Mouse (Mus musculus): ENCODE measurements around the gene L3mbtl4. TPM values are rescaled to one million over a fixed set of nuclear protein-coding genes. Genes with fewer than 3 reads are reported as not detected.
A peak's percentile ranks its signal among the peaks of the same experiment; 100 is the strongest.

Gene L3mbtl4
- not detected in 2 replicates for polyA plus RNA-seq (2016; fragmentation: Nextera tagmentation; extraction: Ambion mirVana)

GRCm38 (mm10) chr17:68273527-68273926 is at the start of gene L3mbtl4:
Gene L3mbtl4 (plus strand): TSS chr17:68273797.
- H3K9me3 ChIP-seq (replicated peaks), result no peaks in the 10 kb centered on the region
- peak within 1 kb of the TSS; percentile 59 for H3K4me3 ChIP-seq
- H3K27me3 ChIP-seq (ENCODE audit: low read depth, poor library complexity, severe bottlenecking), result peaks cover 48% of the 10 kb centered on the region
- peak within 1 kb of the TSS; percentile 42; the same call in 1 of the 2 replicates for H3K27ac ChIP-seq
- under 1% methylated on average over 29 of the region's 29 CpGs for WGBS
- DNase-seq (ENCODE audit: low spot score), result peak; percentile 61
- H3K4me1 ChIP-seq, result peaks cover 11% of the 10 kb centered on the region
- no peaks in the 10 kb centered on the region for H3K36me3 ChIP-seq

GRCm38 (mm10) chr17:68230484-68230883 is 43.1 kb upstream of the L3mbtl4 start:
- H3K27ac ChIP-seq, result no peak overlapping the region
- H3K27me3 ChIP-seq (ENCODE audit: low read depth, poor library complexity, severe bottlenecking), result no peaks in the 10 kb centered on the region
- no peaks in the 10 kb centered on the region for H3K4me1 ChIP-seq
- H3K9me3 ChIP-seq (replicated peaks), result no peaks in the 10 kb centered on the region
- H3K36me3 ChIP-seq, result no peaks in the 10 kb centered on the region
- H3K4me3 ChIP-seq, result no peak overlapping the region
- 79% methylated on average over 4 of the region's 4 CpGs for WGBS
- DNase-seq (ENCODE audit: low spot score), result no peak

- WGBS, result 93% methylated on average over 4 of the region's 4 CpGs
- Histone ChIP-seq H3K36me3 (no peaks in the 10 kb centered on the region), H3K4me3 (no peak overlapping the region), H3K4me1 (no peaks in the 10 kb centered on the region), H3K27ac (no peak overlapping the region), H3K9me3 (replicated peaks) (no peaks in the 10 kb centered on the region), H3K27me3 (ENCODE audit: low read depth, poor library complexity, severe bottlenecking) (no peaks in the 10 kb centered on the region)
- DNase-seq (ENCODE audit: low spot score), result no peak
These were observed 38.2 kb upstream of the L3mbtl4 start for GRCm38 (mm10) chr17:68235380-68235779.

- H3K27ac ChIP-seq, result no peak overlapping the region
- no peak overlapping the region for H3K4me3 ChIP-seq
- DNase-seq (ENCODE audit: low spot score), result no peak
- no peaks in the 10 kb centered on the region for H3K9me3 ChIP-seq (replicated peaks)
- whole genome bisulfite sequencing, result 92% methylated on average over 12 of the region's 12 CpGs
- H3K36me3 ChIP-seq, result no peaks in the 10 kb centered on the region
- no peaks in the 10 kb centered on the region for H3K27me3 ChIP-seq (ENCODE audit: low read depth, poor library complexity, severe bottlenecking)
- H3K4me1 ChIP-seq, result no peaks in the 10 kb centered on the region
These were observed 36.6 kb upstream of the L3mbtl4 start for GRCm38 (mm10) chr17:68236992-68237391.

GRCm38 (mm10) chr17:68240171-68240570 is 33.4 kb upstream of the L3mbtl4 start:
- H3K36me3 ChIP-seq, result no peaks in the 10 kb centered on the region
- H3K4me1 ChIP-seq, result no peaks in the 10 kb centered on the region
- H3K4me3 ChIP-seq, result no peak overlapping the region
- DNase-seq (ENCODE audit: low spot score), result no peak
- H3K9me3 ChIP-seq (replicated peaks), result no peaks in the 10 kb centered on the region
- no peaks in the 10 kb centered on the region for H3K27me3 ChIP-seq (ENCODE audit: low read depth, poor library complexity, severe bottlenecking)
- WGBS, result 82% methylated on average over 2 of the region's 2 CpGs
- no peak overlapping the region for H3K27ac ChIP-seq

- H3K27me3 ChIP-seq (ENCODE audit: low read depth, poor library complexity, severe bottlenecking), result 0 out of 2 replicates have a peak, but pooled peaks cover 6% of the 10 kb centered on the region
- no peak overlapping the region for H3K27ac ChIP-seq
- no peak overlapping the region for H3K4me3 ChIP-seq
- WGBS, result 88% methylated on average over 7 of the region's 7 CpGs
- no peaks in the 10 kb centered on the region for H3K9me3 ChIP-seq (replicated peaks)
- no peak for DNase-seq (ENCODE audit: low spot score)
- H3K36me3 ChIP-seq, result no peaks in the 10 kb centered on the region
- no peaks in the 10 kb centered on the region for H3K4me1 ChIP-seq
These were observed 8.6 kb upstream of the L3mbtl4 start for GRCm38 (mm10) chr17:68264835-68265557.

GRCm38 (mm10) chr17:68273954-68274353 is 357 bp downstream of the L3mbtl4 start:
- H3K27ac ChIP-seq, result peak overlapping the region; percentile 42; the same call in 1 of the 2 replicates
- H3K36me3 ChIP-seq, result no peaks in the 10 kb centered on the region
- peaks cover 11% of the 10 kb centered on the region for H3K4me1 ChIP-seq
- WGBS, result 14% methylated on average over 14 of the region's 14 CpGs
- peaks cover 48% of the 10 kb centered on the region for H3K27me3 ChIP-seq (ENCODE audit: low read depth, poor library complexity, severe bottlenecking)
- no peaks in the 10 kb centered on the region for H3K9me3 ChIP-seq (replicated peaks)
- peak; percentile 34 for DNase-seq (ENCODE audit: low spot score)
- H3K4me3 ChIP-seq, result peak overlapping the region; percentile 59

GRCm38 (mm10) chr17:68275138-68275537 is 1.5 kb downstream of the L3mbtl4 start:
- peaks cover 42% of the 10 kb centered on the region for H3K27me3 ChIP-seq (ENCODE audit: low read depth, poor library complexity, severe bottlenecking)
- H3K9me3 ChIP-seq (replicated peaks), result no peaks in the 10 kb centered on the region
- 84% methylated on average over 2 of the region's 2 CpGs for WGBS
- no peak overlapping the region for H3K4me3 ChIP-seq
- H3K4me1 ChIP-seq, result peaks cover 11% of the 10 kb centered on the region
- DNase-seq (ENCODE audit: low spot score), result no peak
- H3K36me3 ChIP-seq, result no peaks in the 10 kb centered on the region
- no peak overlapping the region for H3K27ac ChIP-seq

GRCm38 (mm10) chr17:68280915-68281314 is 7.3 kb downstream of the L3mbtl4 start:
- WGBS, result 89% methylated on average over 2 of the region's 2 CpGs

GRCm38 (mm10) chr17:68285119-68285782 is 11.7 kb downstream of the L3mbtl4 start:
- no peak overlapping the region for H3K4me3 ChIP-seq
- H3K9me3 ChIP-seq (replicated peaks), result no peaks in the 10 kb centered on the region
- no peak overlapping the region for H3K27ac ChIP-seq
- H3K36me3 ChIP-seq, result no peaks in the 10 kb centered on the region
- 43% methylated on average over 8 of the region's 8 CpGs for WGBS
- H3K4me1 ChIP-seq, result peaks cover 8% of the 10 kb centered on the region
- no peak for DNase-seq (ENCODE audit: low spot score)
- no peaks in the 10 kb centered on the region for H3K27me3 ChIP-seq (ENCODE audit: low read depth, poor library complexity, severe bottlenecking)

More at GRCm38 (mm10) chr17:68280915-68281314, 7.3 kb downstream of the L3mbtl4 start:
- Histone ChIP-seq H3K4me3 (no peak overlapping the region), H3K4me1 (peaks cover 8% of the 10 kb centered on the region), H3K27me3 (ENCODE audit: low read depth, poor library complexity, severe bottlenecking) (no peaks in the 10 kb centered on the region), H3K27ac (no peak overlapping the region), H3K9me3 (replicated peaks) (no peaks in the 10 kb centered on the region), H3K36me3 (no peaks in the 10 kb centered on the region)
- DNase-seq (ENCODE audit: low spot score), result no peak

GRCm38 (mm10) chr17:68288094-68288493 is 14.5 kb downstream of the L3mbtl4 start:
- no peak for DNase-seq (ENCODE audit: low spot score)
- Histone ChIP-seq H3K4me3 (no peak overlapping the region), H3K27ac (no peak overlapping the region), H3K36me3 (no peaks in the 10 kb centered on the region), H3K4me1 (peaks cover 21% of the 10 kb centered on the region), H3K27me3 (ENCODE audit: low read depth, poor library complexity, severe bottlenecking) (no peaks in the 10 kb centered on the region), H3K9me3 (replicated peaks) (no peaks in the 10 kb centered on the region)
- 93% methylated on average over 4 of the region's 4 CpGs for WGBS

GRCm38 (mm10) chr17:68288699-68289098 is 15.1 kb downstream of the L3mbtl4 start:
- DNase-seq (ENCODE audit: low spot score), result no peak
- Histone ChIP-seq H3K27me3 (ENCODE audit: low read depth, poor library complexity, severe bottlenecking) (no peaks in the 10 kb centered on the region), H3K9me3 (replicated peaks) (no peaks in the 10 kb centered on the region), H3K27ac (no peak overlapping the region), H3K4me1 (peaks cover 21% of the 10 kb centered on the region), H3K36me3 (no peaks in the 10 kb centered on the region), H3K4me3 (no peak overlapping the region)
- WGBS, result 88% methylated on average over 8 of the region's 8 CpGs

GRCm38 (mm10) chr17:68291713-68292364 is 18.2 kb downstream of the L3mbtl4 start:
- peak; percentile 31 for DNase-seq (ENCODE audit: low spot score)
- 56% methylated on average over 9 of the region's 9 CpGs for WGBS
- no peak overlapping the region for H3K4me3 ChIP-seq
- no peaks in the 10 kb centered on the region for H3K27me3 ChIP-seq (ENCODE audit: low read depth, poor library complexity, severe bottlenecking)
- H3K36me3 ChIP-seq, result no peaks in the 10 kb centered on the region
- peak overlapping the region; percentile 62; the same call in 1 of the 2 replicates for H3K27ac ChIP-seq
- peaks cover 13% of the 10 kb centered on the region for H3K4me1 ChIP-seq
- H3K9me3 ChIP-seq (replicated peaks), result no peaks in the 10 kb centered on the region

All from limb, embryonic 10.5 days (tissue).